Mouse (Mus musculus): Measurements from ENCODE around the gene Smurf2. TPM values are rescaled to one million over a fixed set of nuclear protein-coding genes. Genes with fewer than 3 reads are reported as not detected.

Smurf2 gene
- polyA plus RNA-seq, 1 experiment: 11.3 TPM

DNA sequence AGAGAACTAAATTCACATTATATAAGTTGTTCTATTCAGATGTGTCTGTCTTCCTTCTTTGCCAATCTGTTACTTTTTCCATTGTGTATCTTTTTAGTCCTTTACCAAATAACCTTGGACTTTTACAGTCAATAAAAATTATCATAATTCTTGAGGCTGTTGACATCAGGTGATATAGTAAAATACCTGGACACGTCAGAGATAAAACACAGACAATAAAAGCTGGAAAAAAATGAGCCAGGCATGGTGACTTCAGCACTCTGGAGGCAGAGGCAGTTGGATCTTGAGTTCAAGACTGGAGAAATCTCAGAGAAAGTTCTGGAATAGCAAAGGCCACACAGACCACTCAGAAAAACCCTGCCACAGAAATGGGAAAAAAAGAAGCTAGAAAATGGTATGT lies 13.3 kb downstream of the Smurf2 start:
- Histone ChIP-seq H3K4me1 (ENCODE audit: control insufficient read depth, insufficient read depth, low read length) (no peaks in the 10 kb centered on the region; the same call in 1 of the 2 replicates), H3K27ac (ENCODE audit: control insufficient read depth, insufficient read depth, low read depth, low read length) (no peak overlapping the region), H3K4me3 (ENCODE audit: control insufficient read depth, low read depth, low read length) (no peak overlapping the region), H3K27me3 (ENCODE audit: control insufficient read depth, insufficient read depth, low read length) (no peaks in the 10 kb centered on the region), H3K36me3 (ENCODE audit: control insufficient read depth, insufficient read depth, low read length) (no peaks in the 10 kb centered on the region)
- TF ChIP-seq CTCF (IDR thresholded peaks at IDR 0.05; ENCODE audit: control insufficient read depth, insufficient read depth, insufficient replicate concordance, low read depth, low read length) (no peak), POLR2A (IDR thresholded peaks at IDR 0.05; ENCODE audit: control insufficient read depth, low read depth, low read length) (no peak)

DNA sequence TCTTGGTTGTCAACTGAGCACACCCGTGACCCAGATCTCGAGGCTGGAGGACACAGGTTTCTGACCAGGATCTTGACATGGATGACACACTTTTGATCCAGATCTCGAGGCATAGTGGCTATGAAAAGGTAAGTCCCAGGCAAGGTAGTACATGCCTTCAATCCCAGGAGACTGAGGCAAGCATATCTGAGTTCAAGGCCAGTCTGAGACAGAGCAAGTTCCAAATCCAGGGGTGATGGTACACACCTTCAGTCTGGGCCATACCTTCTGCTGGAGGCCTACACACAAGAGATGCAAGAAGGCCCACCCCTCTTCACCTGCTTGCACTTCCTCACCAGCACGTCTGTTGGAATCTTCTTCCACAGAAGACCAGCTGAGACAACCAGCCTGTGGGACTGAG lies 14.8 kb downstream of the Smurf2 start:
- TF ChIP-seq CTCF (IDR thresholded peaks at IDR 0.05; ENCODE audit: control insufficient read depth, insufficient read depth, insufficient replicate concordance, low read depth, low read length) (no peak), POLR2A (IDR thresholded peaks at IDR 0.05; ENCODE audit: control insufficient read depth, low read depth, low read length) (no peak)
- Histone ChIP-seq H3K27ac (ENCODE audit: control insufficient read depth, insufficient read depth, low read depth, low read length) (no peak overlapping the region), H3K4me3 (ENCODE audit: control insufficient read depth, low read depth, low read length) (no peak overlapping the region), H3K36me3 (ENCODE audit: control insufficient read depth, insufficient read depth, low read length) (no peaks in the 10 kb centered on the region), H3K27me3 (ENCODE audit: control insufficient read depth, insufficient read depth, low read length) (no peaks in the 10 kb centered on the region), H3K4me1 (ENCODE audit: control insufficient read depth, insufficient read depth, low read length) (no peaks in the 10 kb centered on the region; the same call in 1 of the 2 replicates)

DNA sequence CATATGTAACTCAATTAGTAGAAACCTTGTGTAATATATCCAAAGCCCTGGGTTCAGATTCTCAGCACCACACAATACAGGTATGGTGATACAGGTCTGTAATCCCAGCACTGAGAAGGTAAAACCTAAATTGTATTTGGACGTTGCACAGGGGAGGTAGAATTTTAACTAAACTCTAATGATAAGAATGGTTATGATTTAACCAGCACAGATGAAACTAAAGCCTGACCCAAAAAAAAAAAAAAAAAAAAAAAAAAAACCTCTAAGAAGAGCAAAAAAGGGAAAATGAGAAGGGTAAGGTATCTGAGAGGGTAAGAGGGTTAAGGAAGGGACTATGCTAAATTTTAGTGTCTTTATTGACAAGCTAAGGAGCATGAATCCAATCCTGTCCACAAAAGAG lies 20.7 kb downstream of the Smurf2 start:
- TF ChIP-seq POLR2A (IDR thresholded peaks at IDR 0.05; ENCODE audit: control insufficient read depth, low read depth, low read length) (no peak), CTCF (IDR thresholded peaks at IDR 0.05; ENCODE audit: control insufficient read depth, insufficient read depth, insufficient replicate concordance, low read depth, low read length) (no peak)
- no peaks in the 10 kb centered on the region for H3K4me1 ChIP-seq (ENCODE audit: control insufficient read depth, insufficient read depth, low read length)
- H3K27ac ChIP-seq (ENCODE audit: control insufficient read depth, insufficient read depth, low read depth, low read length): no peak overlapping the region
- H3K4me3 ChIP-seq (ENCODE audit: control insufficient read depth, low read depth, low read length): no peak overlapping the region
- no peaks in the 10 kb centered on the region for H3K27me3 ChIP-seq (ENCODE audit: control insufficient read depth, insufficient read depth, low read length)
- H3K36me3 ChIP-seq (ENCODE audit: control insufficient read depth, insufficient read depth, low read length): no peaks in the 10 kb centered on the region

DNA sequence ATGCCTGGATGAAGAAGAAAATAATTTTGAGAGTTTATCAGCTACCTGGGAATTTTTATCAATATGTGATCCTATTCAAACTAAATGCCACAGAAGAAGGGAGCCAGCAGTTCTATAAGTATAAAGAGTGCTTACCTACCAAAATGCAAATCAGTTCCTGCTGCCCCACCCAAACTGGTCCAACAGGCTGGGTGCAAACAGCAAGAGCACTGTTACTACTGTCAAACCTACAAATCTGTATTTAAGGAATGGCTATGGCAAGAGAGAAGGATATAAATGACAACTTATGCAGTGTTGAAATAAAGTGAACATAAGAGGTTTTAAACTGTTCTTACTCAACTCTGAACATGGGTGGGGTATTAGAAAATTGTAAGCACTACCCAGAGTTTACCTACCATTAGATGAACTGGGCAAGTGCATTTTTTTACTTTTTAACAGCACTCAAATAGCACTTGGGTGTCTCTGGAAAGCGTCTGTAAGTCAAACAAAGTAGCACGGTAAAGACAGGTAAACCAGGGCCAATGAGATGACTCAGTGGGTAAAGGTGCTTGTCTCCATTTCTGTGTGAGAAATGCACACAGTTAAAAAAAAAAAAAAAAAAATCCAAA lies 23.9 kb downstream of the Smurf2 start:
- H3K27ac ChIP-seq (ENCODE audit: control insufficient read depth, insufficient read depth, low read depth, low read length): no peak overlapping the region
- H3K4me1 ChIP-seq (ENCODE audit: control insufficient read depth, insufficient read depth, low read length): no peaks in the 10 kb centered on the region

DNA sequence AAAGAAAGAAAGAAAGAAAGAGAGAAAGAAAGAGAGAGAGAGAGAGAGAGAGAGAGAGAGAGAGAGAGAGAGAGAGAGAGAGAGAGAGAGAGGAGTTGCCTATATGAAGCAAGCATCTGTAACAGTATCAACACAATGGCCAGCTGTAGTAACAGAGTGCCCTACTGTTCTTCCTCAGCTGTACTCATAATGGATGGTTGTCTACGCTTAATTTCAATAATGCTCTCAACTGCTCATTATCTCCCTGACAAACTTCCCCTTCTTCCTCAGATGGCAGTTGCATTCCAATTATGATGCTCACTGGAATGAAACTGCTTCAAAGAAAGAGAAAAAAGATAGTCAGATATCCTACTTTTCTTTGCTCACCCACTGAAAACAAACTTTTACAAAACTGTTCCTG lies 36.9 kb downstream of the Smurf2 start:
- no peak overlapping the region for H3K4me3 ChIP-seq (ENCODE audit: control insufficient read depth, low read depth, low read length)
- no peaks in the 10 kb centered on the region for H3K36me3 ChIP-seq (ENCODE audit: control insufficient read depth, insufficient read depth, low read length)
- no peaks in the 10 kb centered on the region for H3K4me1 ChIP-seq (ENCODE audit: control insufficient read depth, insufficient read depth, low read length)
- TF ChIP-seq CTCF (IDR thresholded peaks at IDR 0.05; ENCODE audit: control insufficient read depth, insufficient read depth, insufficient replicate concordance, low read depth, low read length) (no peak), POLR2A (IDR thresholded peaks at IDR 0.05; ENCODE audit: control insufficient read depth, low read depth, low read length) (no peak)
- no peaks in the 10 kb centered on the region for H3K27me3 ChIP-seq (ENCODE audit: control insufficient read depth, insufficient read depth, low read length)
- no peak overlapping the region for H3K27ac ChIP-seq (ENCODE audit: control insufficient read depth, insufficient read depth, low read depth, low read length)

More for the DNA sequence above, 23.9 kb downstream of the Smurf2 start:
- H3K27me3 ChIP-seq (ENCODE audit: control insufficient read depth, insufficient read depth, low read length): no peaks in the 10 kb centered on the region
- H3K4me3 ChIP-seq (ENCODE audit: control insufficient read depth, low read depth, low read length): no peak overlapping the region
- TF ChIP-seq CTCF (IDR thresholded peaks at IDR 0.05; ENCODE audit: control insufficient read depth, insufficient read depth, insufficient replicate concordance, low read depth, low read length): no peak
- TF ChIP-seq POLR2A (IDR thresholded peaks at IDR 0.05; ENCODE audit: control insufficient read depth, low read depth, low read length): no peak
- no peaks in the 10 kb centered on the region for H3K36me3 ChIP-seq (ENCODE audit: control insufficient read depth, insufficient read depth, low read length)

DNA sequence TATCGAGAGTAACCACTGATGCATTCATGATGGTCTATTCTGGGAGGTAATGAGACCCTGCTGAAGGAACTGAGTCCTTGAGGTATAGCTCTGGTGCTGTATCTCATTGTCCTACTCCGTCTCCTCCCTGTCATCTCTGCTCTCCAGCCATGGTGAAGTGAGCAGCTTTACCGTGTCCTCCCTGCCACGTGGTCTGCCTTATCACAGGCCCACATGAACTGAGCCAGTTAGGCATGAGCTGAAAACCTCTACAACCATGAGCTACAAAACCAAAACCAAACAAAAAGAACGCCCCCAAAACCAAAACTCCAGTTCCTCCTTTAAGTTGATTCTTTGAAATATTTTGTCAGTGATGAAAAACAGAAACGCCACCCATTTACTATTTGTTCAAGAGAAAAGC lies 47.9 kb downstream of the Smurf2 start:
- Histone ChIP-seq H3K27ac (ENCODE audit: control insufficient read depth, insufficient read depth, low read depth, low read length) (no peak overlapping the region), H3K27me3 (ENCODE audit: control insufficient read depth, insufficient read depth, low read length) (no peaks in the 10 kb centered on the region), H3K4me1 (ENCODE audit: control insufficient read depth, insufficient read depth, low read length) (no peaks in the 10 kb centered on the region), H3K4me3 (ENCODE audit: control insufficient read depth, low read depth, low read length) (no peak overlapping the region), H3K36me3 (ENCODE audit: control insufficient read depth, insufficient read depth, low read length) (peaks cover under 1% of the 10 kb centered on the region)
- TF ChIP-seq CTCF (IDR thresholded peaks at IDR 0.05; ENCODE audit: control insufficient read depth, insufficient read depth, insufficient replicate concordance, low read depth, low read length): no peak
- no peak for TF ChIP-seq POLR2A (IDR thresholded peaks at IDR 0.05; ENCODE audit: control insufficient read depth, low read depth, low read length)

- TF ChIP-seq POLR2A (IDR thresholded peaks at IDR 0.05; ENCODE audit: control insufficient read depth, low read depth, low read length) (no peak), CTCF (IDR thresholded peaks at IDR 0.05; ENCODE audit: control insufficient read depth, insufficient read depth, insufficient replicate concordance, low read depth, low read length) (no peak)
- Histone ChIP-seq H3K27ac (ENCODE audit: control insufficient read depth, insufficient read depth, low read depth, low read length) (no peak overlapping the region), H3K36me3 (ENCODE audit: control insufficient read depth, insufficient read depth, low read length) (no peaks in the 10 kb centered on the region; the same call in 1 of the 2 replicates), H3K4me3 (ENCODE audit: control insufficient read depth, low read depth, low read length) (no peak overlapping the region), H3K27me3 (ENCODE audit: control insufficient read depth, insufficient read depth, low read length) (no peaks in the 10 kb centered on the region), H3K4me1 (ENCODE audit: control insufficient read depth, insufficient read depth, low read length) (no peaks in the 10 kb centered on the region)
These were observed 69.1 kb downstream of the Smurf2 start for GRCm38 (mm10) chr11:106851438-106851837.

Data from testis, adult 2 months (tissue).